Mouse (Mus musculus) hindbrain, embryonic 16.5 days (tissue): Measurements from ENCODE around the gene Nanp. TPM values are rescaled to one million over a fixed set of nuclear protein-coding genes. Genes with fewer than 3 reads are reported as not detected.

ENCODE experiments used
- ATAC-seq: fragments of 200-750 bp; cut with Nextera tagmentation; 2 replicates; pipeline ENCODE4 v1.8.0; 2017; ENCODE audit warnings: moderate TSS enrichment, moderate library complexity
- H3K27ac ChIP-seq: fragments of 300-500 bp; sonication (generic); 2 replicates; pipeline ENCODE4 v1.5.1; 2014; ENCODE audit warnings: low read depth, mild to moderate bottlenecking, control low read depth, low read length, moderate library complexity
- H3K27me3 ChIP-seq: fragments of 300-500 bp; sonication (generic); replicated peaks from 2 replicates; pipeline ENCODE4 v1.6.1; 2014; ENCODE audit warnings: low read length; ENCODE audit not compliant: control insufficient read depth, insufficient read depth
- H3K36me3 ChIP-seq: fragments of 300-500 bp; sonication (generic); 2 replicates; pipeline ENCODE4 v1.6.1; 2014; ENCODE audit warnings: mild to moderate bottlenecking, low read length, moderate library complexity, mixed read lengths; ENCODE audit not compliant: control insufficient read depth, insufficient read depth
- H3K4me1 ChIP-seq: fragments of 300-500 bp; sonication (generic); 2 replicates; pipeline ENCODE4 v1.6.1; 2014; ENCODE audit warnings: low read depth, low read length; ENCODE audit not compliant: control insufficient read depth, insufficient read depth
- H3K4me2 ChIP-seq: fragments of 300-500 bp; sonication (generic); 2 replicates; pipeline ENCODE4 v1.6.1; 2014; ENCODE audit warnings: mild to moderate bottlenecking, low read length, control low read depth, moderate library complexity
- H3K4me3 ChIP-seq: fragments of 300-500 bp; sonication (generic); 2 replicates; pipeline ENCODE4 v1.5.1; 2014; ENCODE audit warnings: mild to moderate bottlenecking, low read length, control low read depth, moderate library complexity
- H3K9ac ChIP-seq: fragments of 300-500 bp; sonication (generic); 2 replicates; pipeline ENCODE4 v1.6.1; 2014; ENCODE audit warnings: low read depth, mild to moderate bottlenecking, control low read depth, low read length, moderate library complexity
- H3K9me3 ChIP-seq: fragments of 300-500 bp; sonication (generic); 2 replicates; pipeline ENCODE4 v1.6.1; 2014; ENCODE audit warnings: mild to moderate bottlenecking, low read length, moderate library complexity; ENCODE audit not compliant: control insufficient read depth
- WGBS: fragments of 180-500 bp; shearing (Covaris S2); extraction: QIAGEN DNeasy Blood & Tissue Kit; methylation state at CpG from one replicate; pipeline ENCODE4 v1.1.7; 2014; 5-methylcytosine and 5-hydroxymethylcytosine counted together
- polyA plus RNA-seq: library from polyadenylated mRNA; unstranded; fragments of >200 nt; fragmentation: Nextera tagmentation; extraction: Ambion mirVana; gene quantifications from 2 replicates; pipeline ENCODE4 v1.2.1, GENCODE M21; 2015

The Nanp gene
- polyA plus RNA-seq, 1 experiment from 2014 or later: 36.1 TPM

- no peak overlapping the region for H3K27ac ChIP-seq
- 0 out of 2 replicates have a peak, but pooled peaks cover 4% of the 10 kb centered on the region for H3K4me1 ChIP-seq
- H3K9ac ChIP-seq: no peak overlapping the region
- no peaks in the 10 kb centered on the region for H3K9me3 ChIP-seq
- ATAC-seq: no peak
- H3K27me3 ChIP-seq: no peaks in the 10 kb centered on the region
- H3K4me2 ChIP-seq: no peak overlapping the region
- no peak overlapping the region for H3K4me3 ChIP-seq
- no peaks in the 10 kb centered on the region for H3K36me3 ChIP-seq
- WGBS: 88% methylated on average over 6 of the region's 6 CpGs
Measured at GRCm38 (mm10) chr2:151003796-151004195, 35.4 kb downstream of the Nanp start.

- Histone ChIP-seq H3K36me3 (no peaks in the 10 kb centered on the region), H3K9ac (no peak overlapping the region), H3K9me3 (no peaks in the 10 kb centered on the region), H3K4me2 (no peak overlapping the region), H3K4me3 (no peak overlapping the region), H3K4me1 (no peaks in the 10 kb centered on the region), H3K27ac (no peak overlapping the region), H3K27me3 (no peaks in the 10 kb centered on the region)
- WGBS: 89% methylated on average over 5 of the region's 5 CpGs
- no peak for ATAC-seq
Measured at GRCm38 (mm10) chr2:151001619-151002175, 37.5 kb downstream of the Nanp start.

- H3K9me3 ChIP-seq: no peaks in the 10 kb centered on the region
- H3K27ac ChIP-seq: no peak overlapping the region
- no peak overlapping the region for H3K4me2 ChIP-seq
- no peak overlapping the region for H3K4me3 ChIP-seq
- 44% methylated on average over 7 of the region's 7 CpGs for WGBS
- no peaks in the 10 kb centered on the region for H3K36me3 ChIP-seq
- no peaks in the 10 kb centered on the region for H3K27me3 ChIP-seq
- H3K4me1 ChIP-seq: no peaks in the 10 kb centered on the region
- H3K9ac ChIP-seq: no peak overlapping the region
- peak; percentile 96 for ATAC-seq
Measured at GRCm38 (mm10) chr2:151000402-151001178, 38.6 kb downstream of the Nanp start.

GRCm38 (mm10) chr2:150999021-150999420 lies 40.2 kb downstream of the Nanp start:
- 51% methylated on average over 3 of the region's 3 CpGs for WGBS
- H3K27ac ChIP-seq: no peak overlapping the region
- H3K4me3 ChIP-seq: no peak overlapping the region
- no peak; the same call in 1 of the 2 replicates for ATAC-seq
- no peaks in the 10 kb centered on the region for H3K36me3 ChIP-seq
- H3K4me1 ChIP-seq: no peaks in the 10 kb centered on the region
- H3K9ac ChIP-seq: no peak overlapping the region
- no peak overlapping the region for H3K4me2 ChIP-seq
- no peaks in the 10 kb centered on the region for H3K9me3 ChIP-seq
- no peaks in the 10 kb centered on the region for H3K27me3 ChIP-seq

GRCm38 (mm10) chr2:150997618-150998017 lies 41.6 kb downstream of the Nanp start:
- no peak for ATAC-seq
- Histone ChIP-seq H3K27me3 (no peaks in the 10 kb centered on the region), H3K4me1 (no peaks in the 10 kb centered on the region), H3K9me3 (no peaks in the 10 kb centered on the region), H3K9ac (no peak overlapping the region), H3K27ac (no peak overlapping the region), H3K4me2 (no peak overlapping the region), H3K36me3 (no peaks in the 10 kb centered on the region), H3K4me3 (no peak overlapping the region)
- WGBS: 61% methylated on average over 5 of the region's 5 CpGs

- Histone ChIP-seq H3K27ac (no peak overlapping the region), H3K27me3 (no peaks in the 10 kb centered on the region), H3K36me3 (no peaks in the 10 kb centered on the region), H3K4me2 (no peak overlapping the region), H3K9ac (no peak overlapping the region), H3K4me3 (no peak overlapping the region), H3K4me1 (no peaks in the 10 kb centered on the region), H3K9me3 (no peaks in the 10 kb centered on the region)
- WGBS: 86% methylated on average over 4 of the region's 4 CpGs
- ATAC-seq: no peak
Measured at GRCm38 (mm10) chr2:150995324-150995723, 43.9 kb downstream of the Nanp start.

GRCm38 (mm10) chr2:150991050-150991449 lies 48.1 kb downstream of the Nanp start:
- Histone ChIP-seq H3K4me1 (no peaks in the 10 kb centered on the region), H3K4me2 (no peak overlapping the region), H3K9me3 (no peaks in the 10 kb centered on the region), H3K9ac (no peak overlapping the region), H3K27me3 (no peaks in the 10 kb centered on the region), H3K36me3 (no peaks in the 10 kb centered on the region), H3K4me3 (no peak overlapping the region), H3K27ac (no peak overlapping the region)
- 92% methylated on average over 4 of the region's 4 CpGs for WGBS
- ATAC-seq: no peak

GRCm38 (mm10) chr2:150990506-150990905 lies 48.7 kb downstream of the Nanp start:
- H3K9ac ChIP-seq: no peak overlapping the region
- H3K27me3 ChIP-seq: no peaks in the 10 kb centered on the region
- no peak overlapping the region for H3K4me3 ChIP-seq
- H3K4me2 ChIP-seq: no peak overlapping the region
- H3K4me1 ChIP-seq: no peaks in the 10 kb centered on the region
- WGBS: 84% methylated on average over 2 of the region's 2 CpGs
- no peaks in the 10 kb centered on the region for H3K36me3 ChIP-seq
- no peak for ATAC-seq
- no peaks in the 10 kb centered on the region for H3K9me3 ChIP-seq
- no peak overlapping the region for H3K27ac ChIP-seq

- ATAC-seq: no peak
- Histone ChIP-seq H3K4me3 (no peak overlapping the region), H3K9ac (no peak overlapping the region)
Measured at GRCm38 (mm10) chr2:150985359-150985758, 53.8 kb downstream of the Nanp start.

More at GRCm38 (mm10) chr2:150985359-150985758, 53.8 kb downstream of the Nanp start:
- Histone ChIP-seq H3K9me3 (no peaks in the 10 kb centered on the region), H3K4me1 (no peaks in the 10 kb centered on the region), H3K27ac (no peak overlapping the region), H3K4me2 (no peak overlapping the region), H3K36me3 (no peaks in the 10 kb centered on the region), H3K27me3 (no peaks in the 10 kb centered on the region)
- WGBS: 98% methylated on average over 2 of the region's 2 CpGs
